Mouse (Mus musculus): ENCODE data around the gene Smim24. TPM values are rescaled to one million over a fixed set of nuclear protein-coding genes. Genes with fewer than 3 reads are reported as not detected.

The Smim24 gene
- polyA plus RNA-seq, 1 experiment from 2014 or later, result 1,233 TPM

GRCm38 (mm10) chr10:81356991-81357844 lies 35.6 kb upstream of the Smim24 start, which contains the start of gene Mfsd12:
Gene Mfsd12 (plus strand): TSS chr10:81357491.
- H3K27me3 ChIP-seq (replicated peaks; ENCODE audit: control insufficient read depth, insufficient read depth, low read length), result no peaks in the 10 kb centered on the region
- peak within 1 kb of the TSS; percentile 87 for H3K27ac ChIP-seq (ENCODE audit: low read depth, low read length)
- peak within 1 kb of the TSS; percentile 78 for H3K4me3 ChIP-seq (ENCODE audit: low read depth, low read length)
- peak within 1 kb of the TSS; percentile 78 for H3K9ac ChIP-seq (ENCODE audit: low read depth, low read length)
- H3K4me2 ChIP-seq (replicated peaks; ENCODE audit: low read depth), result peak within 1 kb of the TSS; percentile 95
- no peaks in the 10 kb centered on the region for H3K9me3 ChIP-seq (ENCODE audit: control insufficient read depth)
- WGBS, result 2% methylated on average over 73 of the region's 79 CpGs
- ATAC-seq, result peak; percentile 78
- H3K36me3 ChIP-seq (ENCODE audit: control insufficient read depth, insufficient read depth), result peaks cover 9% of the 10 kb centered on the region; the same call in 1 of the 2 replicates
- no peak for TF ChIP-seq CTCF (IDR thresholded peaks at IDR 0.05; ENCODE audit: low read depth)
- peaks cover 9% of the 10 kb centered on the region for H3K4me1 ChIP-seq (replicated peaks; ENCODE audit: control insufficient read depth, insufficient read depth, low read length)

- no peak for ATAC-seq
- TF ChIP-seq CTCF (IDR thresholded peaks at IDR 0.05; ENCODE audit: low read depth), result no peak
- Histone ChIP-seq H3K27me3 (replicated peaks; ENCODE audit: control insufficient read depth, insufficient read depth, low read length) (no peaks in the 10 kb centered on the region), H3K4me1 (replicated peaks; ENCODE audit: control insufficient read depth, insufficient read depth, low read length) (peaks cover 15% of the 10 kb centered on the region), H3K4me2 (replicated peaks; ENCODE audit: low read depth) (peak overlapping the region; percentile 95), H3K36me3 (ENCODE audit: control insufficient read depth, insufficient read depth) (peaks cover 17% of the 10 kb centered on the region; the same call in 1 of the 2 replicates), H3K9ac (ENCODE audit: low read depth, low read length) (peak overlapping the region; percentile 78), H3K4me3 (ENCODE audit: low read depth, low read length) (peak overlapping the region; percentile 78), H3K9me3 (ENCODE audit: control insufficient read depth) (no peaks in the 10 kb centered on the region), H3K27ac (ENCODE audit: low read depth, low read length) (peak overlapping the region; percentile 87)
- 24% methylated on average over 4 of the region's 4 CpGs for WGBS
Observed at GRCm38 (mm10) chr10:81358209-81358608, 34.6 kb upstream of the Smim24 start.

- peak overlapping the region; percentile 44 for H3K9ac ChIP-seq (ENCODE audit: low read depth, low read length)
- no peaks in the 10 kb centered on the region for H3K9me3 ChIP-seq (ENCODE audit: control insufficient read depth)
- peak overlapping the region; percentile 87 for H3K27ac ChIP-seq (ENCODE audit: low read depth, low read length)
- no peaks in the 10 kb centered on the region for H3K27me3 ChIP-seq (replicated peaks; ENCODE audit: control insufficient read depth, insufficient read depth, low read length)
- no peak for TF ChIP-seq CTCF (IDR thresholded peaks at IDR 0.05; ENCODE audit: low read depth)
- peak overlapping the region; percentile 95 for H3K4me2 ChIP-seq (replicated peaks; ENCODE audit: low read depth)
- ATAC-seq, result peak; percentile 35
- WGBS, result 47% methylated on average over 1 of the region's 1 CpGs
- H3K36me3 ChIP-seq (ENCODE audit: control insufficient read depth, insufficient read depth), result peaks cover 23% of the 10 kb centered on the region; the same call in 1 of the 2 replicates
- H3K4me1 ChIP-seq (replicated peaks; ENCODE audit: control insufficient read depth, insufficient read depth, low read length), result peaks cover 21% of the 10 kb centered on the region
- H3K4me3 ChIP-seq (ENCODE audit: low read depth, low read length), result peak overlapping the region; percentile 78
Observed at GRCm38 (mm10) chr10:81358841-81359240, 34.0 kb upstream of the Smim24 start.

GRCm38 (mm10) chr10:81360721-81361120 lies 32.1 kb upstream of the Smim24 start:
- TF ChIP-seq CTCF (IDR thresholded peaks at IDR 0.05; ENCODE audit: low read depth), result no peak
- no peak overlapping the region for H3K27ac ChIP-seq (ENCODE audit: low read depth, low read length)

GRCm38 (mm10) chr10:81362336-81362949 lies 30.4 kb upstream of the Smim24 start:
- no peak overlapping the region for H3K9ac ChIP-seq (ENCODE audit: low read depth, low read length)
- H3K9me3 ChIP-seq (ENCODE audit: control insufficient read depth), result no peaks in the 10 kb centered on the region
- H3K4me1 ChIP-seq (replicated peaks; ENCODE audit: control insufficient read depth, insufficient read depth, low read length), result peaks cover 40% of the 10 kb centered on the region
- 0 out of 2 replicates have a peak overlapping the region, but pooled peaks have one; percentile 21 for H3K27ac ChIP-seq (ENCODE audit: low read depth, low read length)
- H3K4me2 ChIP-seq (replicated peaks; ENCODE audit: low read depth), result no peak overlapping the region
- peaks cover 32% of the 10 kb centered on the region for H3K36me3 ChIP-seq (ENCODE audit: control insufficient read depth, insufficient read depth)
- ATAC-seq, result peak; percentile 3; the same call in 1 of the 2 replicates
- no peak overlapping the region for H3K4me3 ChIP-seq (ENCODE audit: low read depth, low read length)
- 47% methylated on average over 12 of the region's 12 CpGs for WGBS
- no peaks in the 10 kb centered on the region for H3K27me3 ChIP-seq (replicated peaks; ENCODE audit: control insufficient read depth, insufficient read depth, low read length)
- no peak for TF ChIP-seq CTCF (IDR thresholded peaks at IDR 0.05; ENCODE audit: low read depth)

More at GRCm38 (mm10) chr10:81360721-81361120, 32.1 kb upstream of the Smim24 start:
- Histone ChIP-seq H3K4me2 (replicated peaks; ENCODE audit: low read depth) (peak overlapping the region; percentile 95), H3K9ac (ENCODE audit: low read depth, low read length) (no peak overlapping the region), H3K27me3 (replicated peaks; ENCODE audit: control insufficient read depth, insufficient read depth, low read length) (no peaks in the 10 kb centered on the region), H3K36me3 (ENCODE audit: control insufficient read depth, insufficient read depth) (peaks cover 24% of the 10 kb centered on the region; the same call in 1 of the 2 replicates), H3K4me3 (ENCODE audit: low read depth, low read length) (no peak overlapping the region), H3K9me3 (ENCODE audit: control insufficient read depth) (no peaks in the 10 kb centered on the region), H3K4me1 (replicated peaks; ENCODE audit: control insufficient read depth, insufficient read depth, low read length) (peaks cover 40% of the 10 kb centered on the region)
- no peak for ATAC-seq
- 51% methylated on average over 8 of the region's 8 CpGs for WGBS

Data from intestine, postnatal 0 days (tissue).